Mouse (Mus musculus) neural tube, embryonic 11.5 days (tissue): ENCODE measurements around the gene Cbx4. TPM values are rescaled to one million over a fixed set of nuclear protein-coding genes. Genes with fewer than 3 reads are reported as not detected.
A peak's percentile ranks its signal among the peaks of the same experiment; 100 is the strongest.

Source experiments
- ATAC-seq: fragments of 200-750 bp; cut with Nextera tagmentation; 2 replicates; pipeline ENCODE4 v1.8.0; 2017; ENCODE audit warnings: moderate number of reproducible peaks, mild to moderate bottlenecking, moderate TSS enrichment, moderate library complexity; ENCODE audit not compliant: insufficient read depth, low FRiP score, low TSS enrichment
- DNase-seq: peaks from one replicate; pipeline ENCODE4 v3.0.0-alpha.2; 2015; ENCODE audit warnings: low spot score
- H3K27ac ChIP-seq: fragments of 300-500 bp; sonication (generic); 2 replicates; pipeline ENCODE4 v1.5.1; 2014; ENCODE audit warnings: low read depth, mild to moderate bottlenecking, low read length
- H3K27me3 ChIP-seq: fragments of 300-500 bp; sonication (generic); 2 replicates; pipeline ENCODE4 v1.6.1; 2014; ENCODE audit warnings: mild to moderate bottlenecking, low read length, mixed read lengths; ENCODE audit not compliant: control insufficient read depth, insufficient read depth
- H3K36me3 ChIP-seq: fragments of 300-500 bp; sonication (generic); 2 replicates; pipeline ENCODE4 v1.6.1; 2014; ENCODE audit warnings: mild to moderate bottlenecking, low read length, moderate library complexity, mixed read lengths; ENCODE audit not compliant: control insufficient read depth, insufficient read depth
- H3K4me1 ChIP-seq: fragments of 300-500 bp; sonication (generic); 2 replicates; pipeline ENCODE4 v1.6.1; 2014; ENCODE audit warnings: low read length, mixed read lengths; ENCODE audit not compliant: control insufficient read depth, insufficient read depth
- H3K4me2 ChIP-seq: fragments of 300-500 bp; sonication (generic); 2 replicates; pipeline ENCODE4 v1.6.1; 2014; ENCODE audit warnings: low read depth, mild to moderate bottlenecking, moderate library complexity
- H3K4me3 ChIP-seq: fragments of 300-500 bp; sonication (generic); 2 replicates; pipeline ENCODE4 v1.5.1; 2014; ENCODE audit warnings: low read depth, low read length
- H3K9ac ChIP-seq: fragments of 300-500 bp; sonication (generic); 2 replicates; pipeline ENCODE4 v1.6.1; 2014; ENCODE audit warnings: mild to moderate bottlenecking, low read length
- H3K9me3 ChIP-seq: fragments of 300-500 bp; sonication (generic); 2 replicates; pipeline ENCODE4 v1.6.1; 2016; ENCODE audit warnings: low read length; ENCODE audit not compliant: control insufficient read depth
- WGBS: fragments of 180-500 bp; shearing (Covaris S2); extraction: QIAGEN DNeasy Blood & Tissue Kit; methylation state at CpG from one replicate; pipeline ENCODE4 v1.1.7; 2014; 5-methylcytosine and 5-hydroxymethylcytosine counted together
- polyA plus RNA-seq: library from polyadenylated mRNA; unstranded; fragments of >200 nt; fragmentation: Nextera tagmentation; extraction: Ambion mirVana; gene quantifications from 2 replicates; pipeline ENCODE4 v1.2.1, GENCODE M21; 2014

The Cbx4 gene
- polyA plus RNA-seq, 1 experiment from 2014 or later, result 6.1 TPM

- H3K9me3 ChIP-seq, result no peaks in the 10 kb centered on the region
- peaks cover 36% of the 10 kb centered on the region for H3K4me1 ChIP-seq
- no peak overlapping the region for H3K4me3 ChIP-seq
- H3K36me3 ChIP-seq, result no peaks in the 10 kb centered on the region
- 69% methylated on average over 9 of the region's 9 CpGs for WGBS
- H3K27me3 ChIP-seq, result peaks cover 9% of the 10 kb centered on the region
- ATAC-seq (no peak), DNase-seq (no peak)
- no peak overlapping the region for H3K9ac ChIP-seq
- H3K27ac ChIP-seq, result no peak overlapping the region
- H3K4me2 ChIP-seq, result no peak overlapping the region
Measured at GRCm38 (mm10) chr11:119127686-119128473, 41.9 kb upstream of the Cbx4 start.

- no peak overlapping the region for H3K9ac ChIP-seq
- no peaks in the 10 kb centered on the region for H3K36me3 ChIP-seq
- peaks cover 9% of the 10 kb centered on the region for H3K27me3 ChIP-seq
- H3K27ac ChIP-seq, result peak overlapping the region; percentile 11; the same call in 1 of the 2 replicates
- no peak overlapping the region for H3K4me3 ChIP-seq
- H3K9me3 ChIP-seq, result no peaks in the 10 kb centered on the region
- peaks cover 36% of the 10 kb centered on the region for H3K4me1 ChIP-seq
- DNase-seq (no peak), ATAC-seq (no peak)
- 28% methylated on average over 12 of the region's 12 CpGs for WGBS
- H3K4me2 ChIP-seq, result no peak overlapping the region
Measured at GRCm38 (mm10) chr11:119127147-119127546, 41.1 kb upstream of the Cbx4 start.

GRCm38 (mm10) chr11:119125929-119126861 is 40.2 kb upstream of the Cbx4 start:
- 35% methylated on average over 23 of the region's 23 CpGs for WGBS
- Histone ChIP-seq H3K9ac (peak overlapping the region; percentile 18), H3K36me3 (no peaks in the 10 kb centered on the region), H3K4me2 (peak overlapping the region; percentile 19; the same call in 1 of the 2 replicates), H3K9me3 (no peaks in the 10 kb centered on the region), H3K27ac (0 out of 2 replicates have a peak overlapping the region, but pooled peaks have one; percentile 53), H3K4me3 (no peak overlapping the region), H3K27me3 (peaks cover 9% of the 10 kb centered on the region), H3K4me1 (peaks cover 36% of the 10 kb centered on the region)
- DNase-seq, result peak; percentile 58
- ATAC-seq, result no peak

GRCm38 (mm10) chr11:119124536-119124935 is 38.5 kb upstream of the Cbx4 start:
- Histone ChIP-seq H3K27me3 (peaks cover 7% of the 10 kb centered on the region), H3K36me3 (no peaks in the 10 kb centered on the region), H3K4me1 (peaks cover 29% of the 10 kb centered on the region), H3K4me2 (no peak overlapping the region), H3K9ac (no peak overlapping the region), H3K9me3 (no peaks in the 10 kb centered on the region), H3K4me3 (no peak overlapping the region), H3K27ac (no peak overlapping the region)
- DNase-seq, result no peak
- WGBS, result 93% methylated on average over 6 of the region's 6 CpGs
- ATAC-seq, result no peak

- 78% methylated on average over 5 of the region's 5 CpGs for WGBS
- no peak overlapping the region for H3K9ac ChIP-seq
- no peak for ATAC-seq
Measured at GRCm38 (mm10) chr11:119123522-119124319, 37.7 kb upstream of the Cbx4 start.

GRCm38 (mm10) chr11:119122396-119122795 is 36.4 kb upstream of the Cbx4 start:
- no peak for ATAC-seq
- H3K9ac ChIP-seq, result no peak overlapping the region
- no peak for DNase-seq
- no peak overlapping the region for H3K27ac ChIP-seq
- no peak overlapping the region for H3K4me2 ChIP-seq
- H3K27me3 ChIP-seq, result no peaks in the 10 kb centered on the region
- no peaks in the 10 kb centered on the region for H3K9me3 ChIP-seq
- no peak overlapping the region for H3K4me3 ChIP-seq
- WGBS, result 72% methylated on average over 5 of the region's 5 CpGs
- no peaks in the 10 kb centered on the region for H3K36me3 ChIP-seq
- peaks cover 17% of the 10 kb centered on the region for H3K4me1 ChIP-seq

More at GRCm38 (mm10) chr11:119123522-119124319, 37.7 kb upstream of the Cbx4 start:
- Histone ChIP-seq H3K36me3 (no peaks in the 10 kb centered on the region), H3K27ac (no peak overlapping the region), H3K4me1 (peaks cover 29% of the 10 kb centered on the region), H3K4me3 (no peak overlapping the region), H3K4me2 (no peak overlapping the region), H3K9me3 (no peaks in the 10 kb centered on the region), H3K27me3 (peaks cover 3% of the 10 kb centered on the region; the same call in 1 of the 2 replicates)
- DNase-seq, result no peak

- WGBS, result 16% methylated on average over 7 of the region's 7 CpGs
- DNase-seq, result no peak
- Histone ChIP-seq H3K9me3 (no peaks in the 10 kb centered on the region), H3K36me3 (no peaks in the 10 kb centered on the region), H3K4me3 (no peak overlapping the region), H3K27ac (no peak overlapping the region), H3K4me1 (no peaks in the 10 kb centered on the region), H3K4me2 (no peak overlapping the region), H3K27me3 (no peaks in the 10 kb centered on the region), H3K9ac (no peak overlapping the region)
- no peak for ATAC-seq
Measured at GRCm38 (mm10) chr11:119118905-119119304, 32.9 kb upstream of the Cbx4 start.

GRCm38 (mm10) chr11:119117945-119118344 is 31.9 kb upstream of the Cbx4 start:
- Histone ChIP-seq H3K4me2 (no peak overlapping the region), H3K36me3 (no peaks in the 10 kb centered on the region), H3K27me3 (no peaks in the 10 kb centered on the region), H3K9ac (no peak overlapping the region), H3K27ac (no peak overlapping the region), H3K9me3 (no peaks in the 10 kb centered on the region), H3K4me3 (no peak overlapping the region), H3K4me1 (no peaks in the 10 kb centered on the region)
- WGBS, result 44% methylated on average over 7 of the region's 7 CpGs
- ATAC-seq (no peak), DNase-seq (no peak)
